Mouse (Mus musculus) layer of hippocampus, adult 8-10 months (tissue): Measurements from ENCODE around the gene Alg12. TPM values are rescaled to one million over a fixed set of nuclear protein-coding genes. Genes with fewer than 3 reads are reported as not detected.

Source experiments
- DNase-seq, 2 experiments: peaks; one replicate each; pipeline ENCODE4 v3.0.0; 2022; ENCODE audit warnings: low spot score in 2 of 2
- total RNA-seq, 4 experiments: library from RNA; stranded (reverse); gene quantifications; 2 replicates each; pipeline ENCODE4 v1.2.4; 2022

Gene Alg12
- total RNA-seq, result 10 to 100 TPM; 11.3 to 16.7 (median 14.3) TPM

GRCm38 (mm10) chr15:88819026-88819905, at the start of gene Alg12, which contains the start of gene Creld2:
Gene Alg12, minus strand, starts transcription at chr15:88819318.
Gene Creld2, plus strand, starts transcription at chr15:88819646.
- peak; percentile 100 for DNase-seq

GRCm38 (mm10) chr15:88868024-88868742, 49.1 kb upstream of the Alg12 start:
- DNase-seq, result no peak

GRCm38 (mm10) chr15:88867368-88868023, 48.4 kb upstream of the Alg12 start:
- DNase-seq, result no peak

GRCm38 (mm10) chr15:88866934-88867356, 47.8 kb upstream of the Alg12 start:
- no peak for DNase-seq

GRCm38 (mm10) chr15:88865888-88866695, 47.0 kb upstream of the Alg12 start:
- DNase-seq, result no peak

GRCm38 (mm10) chr15:88865061-88865460, 45.9 kb upstream of the Alg12 start:
- DNase-seq, result no peak

- DNase-seq, result peak; percentile 56 to 59
Observed at GRCm38 (mm10) chr15:88864270-88865030, 45.3 kb upstream of the Alg12 start.

GRCm38 (mm10) chr15:88863695-88864231, 44.6 kb upstream of the Alg12 start:
- peak; percentile 89 to 93 for DNase-seq

- peak; percentile 55 to 60 for DNase-seq
Observed at GRCm38 (mm10) chr15:88862881-88863694, 44.0 kb upstream of the Alg12 start.

GRCm38 (mm10) chr15:88861772-88862622, 42.9 kb upstream of the Alg12 start, which contains the start of gene Pim3:
Gene Pim3, plus strand, starts transcription at chr15:88862186.
- peak; percentile 97 to 98 for DNase-seq

- DNase-seq, result no peak
Observed at GRCm38 (mm10) chr15:88860781-88861180, 41.7 kb upstream of the Alg12 start.

- no peak for DNase-seq
Observed at GRCm38 (mm10) chr15:88859206-88859970, 40.3 kb upstream of the Alg12 start.

GRCm38 (mm10) chr15:88858707-88859106, 39.6 kb upstream of the Alg12 start:
- no peak for DNase-seq

- DNase-seq, result no peak
Observed at GRCm38 (mm10) chr15:88858141-88858541, 39.0 kb upstream of the Alg12 start.

GRCm38 (mm10) chr15:88857361-88857760, 38.2 kb upstream of the Alg12 start:
- no peak for DNase-seq

GRCm38 (mm10) chr15:88856613-88857012, 37.5 kb upstream of the Alg12 start:
- no peak for DNase-seq

GRCm38 (mm10) chr15:88855896-88856417, 36.8 kb upstream of the Alg12 start:
- no peak for DNase-seq
